Mouse (Mus musculus) ovary, postnatal 36 days (tissue): ENCODE results near the gene Epn2.

Source experiments
- DNase-seq: peaks from one replicate; pipeline ENCODE4 v3.0.0; 2022; ENCODE audit warnings: low spot score, mixed read lengths

The Epn2 gene

GRCm38 (mm10) chr11:61537362-61537761 lies 42.1 kb downstream of the Epn2 start:
- DNase-seq: no peak

GRCm38 (mm10) chr11:61536952-61537351 lies 42.5 kb downstream of the Epn2 start:
- no peak for DNase-seq

GRCm38 (mm10) chr11:61535530-61535929 lies 44.0 kb downstream of the Epn2 start:
- no peak for DNase-seq

- DNase-seq: no peak
Measured at GRCm38 (mm10) chr11:61533571-61533970, 45.9 kb downstream of the Epn2 start.

- no peak for DNase-seq
Measured at GRCm38 (mm10) chr11:61532820-61533219, 46.7 kb downstream of the Epn2 start.

GRCm38 (mm10) chr11:61529268-61529713 lies 50.2 kb downstream of the Epn2 start:
- no peak for DNase-seq

GRCm38 (mm10) chr11:61526872-61527271 lies 52.6 kb downstream of the Epn2 start:
- DNase-seq: no peak

DNA sequence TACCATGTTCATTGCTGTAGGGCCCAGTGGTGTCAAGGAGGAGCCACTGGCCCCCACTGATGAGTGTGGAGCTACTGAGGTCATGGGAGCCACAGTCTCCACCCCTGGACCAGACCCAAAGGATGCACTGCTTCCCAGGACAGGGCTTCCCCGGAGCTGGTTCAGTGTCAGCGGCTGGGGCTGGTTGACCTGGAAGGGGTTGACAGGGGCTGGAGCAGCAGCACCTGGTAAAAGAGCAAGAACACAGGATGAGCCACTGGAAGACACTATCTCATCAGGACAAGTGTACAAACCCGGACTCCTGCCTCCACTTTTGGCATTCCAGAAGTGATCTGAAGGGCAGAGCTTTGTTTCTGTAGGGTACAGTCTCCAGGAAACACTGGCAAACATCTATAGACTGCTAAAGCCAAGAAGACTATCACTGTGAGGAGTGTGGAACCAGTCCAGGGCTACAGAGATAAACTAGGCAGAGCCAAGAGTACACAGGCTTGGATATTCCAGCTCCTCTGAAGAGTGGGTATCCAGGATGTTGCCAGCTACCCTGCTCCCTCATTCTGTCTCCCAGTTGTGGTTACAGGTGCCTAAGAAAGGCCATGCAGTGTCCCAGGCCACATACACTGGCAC lies 59.9 kb downstream of the Epn2 start:
- no peak for DNase-seq

DNA sequence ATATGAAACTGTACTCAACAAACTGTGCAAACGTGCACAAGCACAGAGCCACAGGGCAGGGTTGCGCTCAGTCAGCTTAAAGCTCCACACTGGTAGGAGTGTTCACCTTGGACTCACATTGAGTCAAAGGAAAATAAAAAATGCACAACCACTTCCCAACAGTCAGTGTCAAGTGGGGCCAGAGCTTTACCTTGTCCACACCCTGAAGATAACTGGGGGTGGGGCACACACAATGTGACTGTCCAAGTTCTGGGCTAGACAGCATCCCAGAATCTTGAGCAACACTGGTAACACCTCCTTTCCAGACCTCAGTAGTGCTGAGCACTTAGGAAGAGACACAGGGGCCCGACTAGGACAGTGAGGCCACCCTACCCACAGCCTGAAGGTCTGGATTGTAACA lies 60.6 kb downstream of the Epn2 start:
- no peak for DNase-seq

DNA sequence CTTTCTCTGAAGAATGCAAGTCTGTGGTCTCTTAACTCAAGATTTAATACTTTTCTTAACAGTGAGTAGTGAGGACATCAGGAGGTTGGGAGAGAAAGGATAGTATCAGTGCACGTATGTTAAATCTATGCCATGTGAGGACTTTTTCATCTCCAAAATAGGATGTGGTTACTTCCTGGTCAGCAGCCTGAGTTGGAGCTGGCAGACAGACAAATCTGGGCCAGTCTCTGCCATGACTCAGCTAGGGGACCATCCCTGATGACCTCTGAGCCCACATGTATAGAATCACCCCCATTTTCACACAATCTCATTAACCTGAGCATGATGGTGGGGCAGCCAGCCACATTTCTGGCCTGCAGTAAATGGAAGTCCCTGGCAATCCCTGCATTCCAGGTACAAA lies 61.5 kb downstream of the Epn2 start:
- DNase-seq: no peak

DNA sequence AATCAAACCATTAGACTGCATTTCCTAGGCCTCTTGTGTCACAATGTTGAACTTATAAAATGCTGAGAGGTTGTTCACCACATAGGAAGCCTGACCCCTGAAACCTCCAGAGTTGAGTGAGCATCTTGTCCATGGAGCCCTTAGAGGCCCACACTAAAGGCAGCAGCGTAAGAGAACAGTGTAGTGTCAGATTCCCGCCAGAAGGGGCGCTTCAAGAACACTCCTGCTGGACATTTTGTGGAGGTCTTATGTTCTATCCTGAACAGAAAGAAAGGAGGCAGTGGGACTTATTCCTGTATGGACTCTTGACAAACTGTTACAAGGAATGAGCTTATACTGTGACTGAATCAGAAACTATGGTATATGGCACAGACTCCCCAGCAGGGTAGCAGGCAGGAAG lies 64.5 kb downstream of the Epn2 start:
- DNase-seq: peak; percentile 39

DNA sequence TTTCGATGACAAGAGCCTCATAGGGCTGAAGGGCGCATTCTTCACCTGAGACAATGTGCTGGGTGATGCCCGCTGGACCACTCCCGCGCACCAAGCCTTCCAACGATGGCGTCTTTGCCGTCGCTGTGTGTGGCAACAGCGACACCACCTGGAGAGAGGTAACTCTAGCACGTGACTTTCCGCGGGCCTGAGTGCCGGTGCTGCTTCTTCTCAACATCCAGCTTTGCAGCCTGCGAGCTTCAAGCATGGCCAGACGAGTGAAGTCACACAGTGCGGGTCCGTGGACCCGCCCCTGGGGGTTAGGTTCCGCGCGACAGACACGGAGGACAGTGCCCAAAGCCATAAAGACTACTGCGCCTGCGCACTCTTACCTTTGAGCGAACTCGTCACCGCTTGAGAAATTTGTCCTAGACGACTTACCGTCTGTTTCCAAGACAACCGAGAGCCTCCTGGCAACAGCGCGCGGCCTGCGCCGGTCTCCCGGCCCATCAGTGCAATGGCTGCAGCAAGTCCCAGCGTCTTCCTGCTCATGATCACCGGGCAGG lies 74.7 kb downstream of the Epn2 start, which contains the start of gene B9d1:
B9d1 (plus strand) TSS at position 432 of the 545 bp plus-strand sequence.
- DNase-seq: peak; percentile 92

DNA sequence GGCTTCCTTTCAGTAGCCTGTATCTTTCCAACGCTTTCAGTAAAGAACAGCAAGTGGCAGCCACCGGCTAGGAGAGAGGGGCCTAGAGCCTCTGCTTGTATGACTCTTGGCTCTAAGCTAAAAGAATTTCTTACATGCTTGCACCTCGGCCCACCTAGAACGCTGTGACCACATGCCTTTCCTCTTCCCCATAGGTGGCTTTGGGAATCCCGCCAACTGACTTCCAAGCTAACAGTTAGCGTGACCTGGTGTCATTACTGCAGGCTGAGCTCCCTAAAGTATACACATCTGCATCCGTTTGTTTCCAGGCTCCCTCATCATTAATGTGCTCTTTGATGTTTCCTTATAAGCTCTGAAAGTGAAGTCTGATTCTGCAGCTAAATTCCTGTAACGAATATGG lies 75.6 kb downstream of the Epn2 start:
- no peak for DNase-seq

DNA sequence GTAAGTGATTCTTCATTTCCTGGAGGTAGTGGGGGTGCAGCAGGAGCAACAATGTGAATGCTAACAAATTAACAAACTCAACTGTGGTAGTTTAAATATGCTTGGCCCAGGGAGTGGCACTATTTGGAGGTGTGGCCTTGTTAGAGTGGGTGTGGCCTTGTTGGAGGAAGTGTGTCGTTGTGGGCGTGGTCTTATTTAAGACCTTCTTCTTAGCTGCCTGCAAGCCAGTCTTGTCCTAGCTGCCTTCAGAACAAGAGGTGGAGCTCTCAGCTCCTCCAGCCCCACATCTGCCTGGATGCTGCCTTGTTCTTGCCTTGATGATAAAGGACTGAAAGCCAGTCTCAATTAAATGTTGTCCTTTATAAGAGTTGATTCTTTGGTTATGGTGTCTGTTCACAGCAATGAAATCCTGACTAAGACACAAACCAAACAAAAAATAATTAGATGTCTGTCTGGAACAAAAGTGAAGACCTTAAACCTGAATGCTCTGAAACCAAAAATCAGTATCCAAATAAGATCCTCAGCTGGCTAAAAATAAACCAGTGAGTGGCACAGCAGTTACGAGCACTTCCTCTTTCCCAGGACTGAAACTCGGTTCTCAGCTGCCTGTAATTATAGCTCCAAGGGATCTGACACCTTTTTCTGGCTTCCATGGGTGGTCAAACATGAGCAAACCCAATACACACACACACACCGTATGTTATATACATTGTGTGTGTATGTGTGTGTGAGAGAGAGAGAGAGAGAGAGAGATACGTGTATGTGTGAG lies 80.6 kb downstream of the Epn2 start:
- no peak for DNase-seq

DNA sequence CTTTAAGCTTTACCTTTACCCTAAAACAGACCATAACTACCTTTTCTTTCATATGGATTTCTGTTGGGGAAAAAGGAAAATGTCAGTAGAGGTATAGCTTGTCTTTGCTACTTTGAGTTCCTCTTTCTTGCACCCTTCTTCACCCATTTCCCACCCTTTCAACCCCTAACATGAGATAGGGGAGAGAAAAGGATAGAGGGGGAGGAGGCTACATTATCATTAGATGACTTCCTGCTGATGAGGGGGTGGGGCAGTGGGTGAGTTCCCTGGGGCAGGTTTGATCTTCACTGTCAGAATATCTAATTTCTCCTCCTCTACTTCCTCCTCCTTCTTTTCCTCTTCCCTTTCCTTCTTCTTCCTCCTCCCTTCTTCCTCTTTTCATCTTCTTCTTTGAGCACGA lies 82.0 kb downstream of the Epn2 start:
- no peak for DNase-seq

GRCm38 (mm10) chr11:61495528-61495927 lies 84.0 kb downstream of the Epn2 start:
- no peak for DNase-seq

GRCm38 (mm10) chr11:61494129-61494997 lies 85.1 kb downstream of the Epn2 start, which contains the start of gene Mapk7:
Gene Mapk7 (minus strand): TSS chr11:61494406.
- peak; percentile 98 for DNase-seq

DNA sequence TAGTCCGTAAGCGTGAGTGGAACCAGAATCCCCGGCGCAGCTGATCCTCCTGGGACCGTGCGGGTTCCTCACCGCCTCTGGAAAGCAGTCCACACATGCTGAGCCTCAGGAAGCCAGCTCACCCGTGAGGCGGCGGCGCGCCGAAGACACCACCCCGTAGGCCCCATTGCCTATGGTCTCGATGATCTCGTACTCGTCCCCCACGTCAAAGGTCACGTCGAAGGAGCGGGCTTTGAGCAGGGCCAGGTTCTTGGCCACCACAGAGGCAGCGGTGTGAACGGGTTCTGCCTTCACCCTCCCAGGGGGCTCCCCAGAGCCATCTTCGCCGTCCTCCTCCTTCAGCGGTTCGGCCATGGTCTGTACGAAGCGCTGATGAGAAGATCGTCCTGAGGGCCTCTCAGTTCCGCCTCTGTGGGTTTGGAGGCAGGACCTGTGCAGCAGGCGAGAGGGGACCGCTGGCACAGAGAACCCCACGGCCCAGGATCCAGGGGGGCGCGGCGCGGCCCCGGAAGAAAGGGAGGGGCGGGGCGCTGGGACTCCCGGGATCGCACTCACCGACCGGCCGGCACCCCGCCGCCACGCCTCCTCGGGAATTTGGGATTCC lies 85.9 kb downstream of the Epn2 start:
- peak; percentile 45 for DNase-seq

- DNase-seq: no peak
Measured at GRCm38 (mm10) chr11:61492749-61493401, 86.6 kb downstream of the Epn2 start.

GRCm38 (mm10) chr11:61490944-61491520 lies 88.5 kb downstream of the Epn2 start:
- no peak for DNase-seq

GRCm38 (mm10) chr11:61489874-61490273 lies 89.6 kb downstream of the Epn2 start:
- no peak for DNase-seq
